Mouse (Mus musculus) CD4-positive helper T cell, adult 2 months (primary cell): ENCODE data around the gene Gipc3.
A peak's percentile ranks its signal among the peaks of the same experiment; 100 is the strongest.

ENCODE experiments used
- DNase-seq: peaks from one replicate; pipeline ENCODE4 v3.0.0-alpha.2; 2012; ENCODE audit warnings: low read depth, missing footprints, low spot score

Gipc3 gene

GRCm38 (mm10) chr10:81349146-81349545, 6.1 kb upstream of the Gipc3 start:
- peak; percentile 60 for DNase-seq

- DNase-seq: peak; percentile 67
Measured at GRCm38 (mm10) chr10:81346453-81347067, 3.5 kb upstream of the Gipc3 start.

- no peak for DNase-seq
Measured at GRCm38 (mm10) chr10:81345162-81345534, 2.1 kb upstream of the Gipc3 start.

GRCm38 (mm10) chr10:81344421-81345161, 1.5 kb upstream of the Gipc3 start:
- DNase-seq: peak; percentile 60

- DNase-seq: peak; percentile 72
Measured at GRCm38 (mm10) chr10:81341333-81341949, 1.6 kb downstream of the Gipc3 start.

GRCm38 (mm10) chr10:81340551-81341332, 2.3 kb downstream of the Gipc3 start:
- no peak for DNase-seq

- DNase-seq: no peak
Measured at GRCm38 (mm10) chr10:81336558-81336957, 6.5 kb downstream of the Gipc3 start.

GRCm38 (mm10) chr10:81335393-81336340, 7.4 kb downstream of the Gipc3 start:
- DNase-seq: no peak

GRCm38 (mm10) chr10:81334324-81334723, 8.7 kb downstream of the Gipc3 start:
- no peak for DNase-seq

GRCm38 (mm10) chr10:81332277-81332676, 10.8 kb downstream of the Gipc3 start:
- DNase-seq: no peak

GRCm38 (mm10) chr10:81330007-81330406, 13.1 kb downstream of the Gipc3 start:
- DNase-seq: no peak

GRCm38 (mm10) chr10:81329194-81329975, 13.7 kb downstream of the Gipc3 start:
- peak; percentile 69 for DNase-seq

- DNase-seq: peak; percentile 57
Measured at GRCm38 (mm10) chr10:81328386-81328785, 14.7 kb downstream of the Gipc3 start, which contains the start of gene Tbxa2r. TSS of gene Tbxa2r (plus strand) at chr10:81328731.

- DNase-seq: no peak
Measured at GRCm38 (mm10) chr10:81327959-81328358, 15.1 kb downstream of the Gipc3 start.

- DNase-seq: no peak
Measured at GRCm38 (mm10) chr10:81326858-81327257, 16.2 kb downstream of the Gipc3 start.

GRCm38 (mm10) chr10:81325781-81326180, 17.3 kb downstream of the Gipc3 start:
- DNase-seq: no peak

GRCm38 (mm10) chr10:81325176-81325575, 17.9 kb downstream of the Gipc3 start:
- no peak for DNase-seq

GRCm38 (mm10) chr10:81323791-81324530, 19.1 kb downstream of the Gipc3 start:
- no peak for DNase-seq

- no peak for DNase-seq
Measured at GRCm38 (mm10) chr10:81323141-81323775, 19.8 kb downstream of the Gipc3 start.
